Mouse (Mus musculus) E14TG2a.4 (cell line): ENCODE data around the gene Tom1l1.

Experiments
- H3K27me3 ChIP-seq: 2 replicates; pipeline ENCODE4 v1.6.1; 2014; ENCODE audit warnings: low read length, control low read depth; ENCODE audit not compliant: insufficient read depth
- H3K36me3 ChIP-seq: 2 replicates; pipeline ENCODE4 v1.6.1; 2014; ENCODE audit warnings: low read length, control low read depth; ENCODE audit not compliant: insufficient read depth
- H3K4me1 ChIP-seq: replicated peaks from 2 replicates; pipeline ENCODE4 v1.6.1; 2014; ENCODE audit warnings: low read depth, low read length, control low read depth
- H3K4me3 ChIP-seq: replicated peaks from 2 replicates; pipeline ENCODE4 v1.5.1; 2014; ENCODE audit warnings: mild to moderate bottlenecking, low read length
- H3K9me3 ChIP-seq: 2 replicates; pipeline ENCODE4 v1.6.1; 2014; ENCODE audit warnings: low read length, control low read depth
- CTCF ChIP-seq: conservative IDR thresholded peaks from 2 replicates; pipeline ENCODE4 v1.5.1; 2014; ENCODE audit warnings: low read length
- NANOG ChIP-seq: IDR thresholded peaks from 2 replicates; pipeline ENCODE4 v1.6.1; 2014; ENCODE audit warnings: borderline replicate concordance, low read length, mixed read lengths
- POU5F1 ChIP-seq: IDR thresholded peaks from 2 replicates; pipeline ENCODE4 v1.6.1; 2014; ENCODE audit warnings: low read length, borderline replicate concordance

The Tom1l1 gene

GRCm38 (mm10) chr11:90603066-90603465 is 85.1 kb downstream of the Tom1l1 start:
- Histone ChIP-seq H3K27me3 (no peaks in the 10 kb centered on the region), H3K4me1 (no peaks in the 10 kb centered on the region), H3K4me3 (no peak overlapping the region), H3K9me3 (no peaks in the 10 kb centered on the region), H3K36me3 (peaks cover 8% of the 10 kb centered on the region; the same call in 1 of the 2 replicates)
- TF ChIP-seq CTCF (no peak), NANOG (no peak), POU5F1 (no peak)

DNA sequence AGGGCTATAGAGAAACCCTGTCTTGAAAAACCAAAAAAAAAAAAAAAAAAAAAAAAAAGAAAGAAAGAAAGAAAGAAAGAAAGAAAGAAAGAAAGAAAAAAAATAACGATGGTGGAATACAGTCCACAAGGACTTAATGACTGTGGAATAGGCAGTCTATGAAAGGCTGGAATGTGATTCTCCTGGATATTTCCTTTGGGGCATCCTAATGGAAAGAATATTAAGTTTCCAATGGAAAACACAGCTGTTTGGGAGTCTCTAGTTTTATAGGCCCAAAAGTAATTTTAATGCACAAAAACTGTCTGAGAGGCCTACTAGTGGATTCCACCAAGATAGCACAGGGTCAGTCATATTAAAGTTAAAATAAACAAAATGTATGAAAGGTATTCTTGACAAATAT is 92.3 kb downstream of the Tom1l1 start:
- no peaks in the 10 kb centered on the region for H3K9me3 ChIP-seq
- no peaks in the 10 kb centered on the region for H3K4me1 ChIP-seq
- H3K36me3 ChIP-seq = peaks cover 5% of the 10 kb centered on the region; the same call in 1 of the 2 replicates
- H3K27me3 ChIP-seq = no peaks in the 10 kb centered on the region
- no peak overlapping the region for H3K4me3 ChIP-seq
- TF ChIP-seq NANOG (no peak), POU5F1 (no peak), CTCF (no peak)
